Mouse (Mus musculus) T-helper 1 cell (primary cell): Measurements from ENCODE around the gene Mettl9.

Source experiments
- in situ Hi-C: fragments of 300-600 bp; cut with MboI, MseI; formaldehyde crosslinking; loops from one replicate; pipeline ENCODE4 v1.15.1; 2025; ENCODE audit warnings: high pct_unique_total_duplicates

Mettl9 gene

GRCm38 (mm10) chr7:121033856-121034652 is at the start of gene Mettl9:
Mettl9 (plus strand) TSS chr7:121034445.
- in situ Hi-C loops, result loop anchor here (5.0 kb wide), 1 partner anchor 197 kb away; no protein-coding TSS in a partner anchor

- in situ Hi-C loops, result no loop called here
Measured at GRCm38 (mm10) chr7:120991191-120991590, 43.1 kb upstream of the Mettl9 start.

- in situ Hi-C loops, result no loop called here
Measured at GRCm38 (mm10) chr7:120999021-120999530, 35.2 kb upstream of the Mettl9 start.

DNA sequence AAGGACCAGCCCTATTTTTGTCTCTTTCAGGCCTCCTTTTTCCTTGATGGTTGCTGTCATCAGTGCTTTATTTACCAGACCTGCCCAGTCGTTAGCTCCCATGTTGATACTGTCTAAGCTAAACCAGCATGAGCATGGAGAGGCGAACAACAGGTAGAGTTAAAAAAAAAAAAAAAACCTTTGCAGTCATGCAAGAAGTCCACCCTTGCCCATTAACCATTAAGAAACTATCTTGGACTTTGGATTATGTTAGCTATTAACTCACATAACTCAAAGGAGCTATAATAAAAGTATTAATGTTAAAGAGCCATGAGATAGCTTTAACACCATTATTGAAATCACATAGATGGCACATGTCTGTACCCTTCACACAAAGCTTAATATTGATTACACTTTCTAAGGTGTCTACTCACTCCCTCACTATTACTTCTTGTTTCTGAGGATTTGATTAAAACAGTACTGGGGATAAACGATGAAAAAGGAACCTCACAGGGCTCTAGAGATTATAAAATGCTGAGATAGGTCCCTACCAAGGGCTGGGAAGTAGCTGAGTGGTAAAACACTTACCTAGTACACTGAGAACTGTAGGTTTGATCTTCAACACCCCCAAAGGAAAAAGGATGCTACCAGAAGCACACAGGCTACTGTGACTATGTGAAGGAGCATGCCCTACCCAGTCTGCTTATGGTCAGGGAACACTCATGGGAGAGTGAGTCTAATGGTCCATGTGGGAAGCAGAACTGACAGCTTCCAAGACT is 34.0 kb upstream of the Mettl9 start:
- in situ Hi-C loops, result no loop called here

DNA sequence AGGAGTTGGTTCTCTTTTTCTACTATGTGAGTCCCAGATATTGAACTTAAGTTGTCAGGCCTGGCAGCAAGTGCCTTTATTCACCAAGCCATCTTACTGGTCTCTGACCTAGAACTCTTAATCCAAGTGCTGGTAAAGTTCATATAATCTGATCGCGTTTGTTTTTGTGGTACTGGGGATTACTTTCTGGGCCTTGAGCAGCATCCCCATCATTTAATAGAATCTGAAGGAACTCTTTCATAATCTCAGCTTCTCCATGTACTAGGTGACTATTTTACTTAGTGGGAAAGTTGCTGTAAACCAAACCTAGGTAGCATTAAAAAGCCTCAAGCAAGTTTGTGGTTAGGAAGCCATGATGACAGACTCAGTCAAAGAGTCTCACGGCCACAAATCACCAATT is 32.4 kb upstream of the Mettl9 start:
- in situ Hi-C loops, result no loop called here

DNA sequence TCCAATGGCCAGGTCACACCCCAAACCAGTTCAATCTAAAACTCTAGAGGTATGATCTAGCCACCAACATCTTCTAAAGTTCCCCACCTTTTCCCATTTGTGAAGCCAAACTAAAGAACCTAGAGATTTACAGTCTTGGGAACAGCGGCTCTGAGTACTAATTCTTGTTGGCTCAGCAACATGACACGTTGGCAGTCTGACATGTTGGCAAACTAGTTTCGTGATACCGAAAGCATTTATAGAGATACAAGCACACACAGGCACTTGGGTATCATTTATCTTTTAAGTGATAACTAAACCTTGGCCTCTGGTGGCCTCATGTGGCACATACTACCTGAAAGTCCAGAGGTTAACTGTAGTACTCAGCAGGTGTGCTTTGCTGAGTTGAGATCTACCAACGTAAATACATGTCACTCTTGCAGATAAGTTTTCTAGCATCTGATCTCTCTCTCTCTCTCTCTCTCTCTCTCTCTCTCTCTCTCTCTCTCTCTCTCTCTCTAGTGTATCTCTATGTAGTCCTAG is 31.8 kb upstream of the Mettl9 start:
- in situ Hi-C loops, result no loop called here

GRCm38 (mm10) chr7:121003793-121004418 is 30.3 kb upstream of the Mettl9 start:
- in situ Hi-C loops, result no loop called here

DNA sequence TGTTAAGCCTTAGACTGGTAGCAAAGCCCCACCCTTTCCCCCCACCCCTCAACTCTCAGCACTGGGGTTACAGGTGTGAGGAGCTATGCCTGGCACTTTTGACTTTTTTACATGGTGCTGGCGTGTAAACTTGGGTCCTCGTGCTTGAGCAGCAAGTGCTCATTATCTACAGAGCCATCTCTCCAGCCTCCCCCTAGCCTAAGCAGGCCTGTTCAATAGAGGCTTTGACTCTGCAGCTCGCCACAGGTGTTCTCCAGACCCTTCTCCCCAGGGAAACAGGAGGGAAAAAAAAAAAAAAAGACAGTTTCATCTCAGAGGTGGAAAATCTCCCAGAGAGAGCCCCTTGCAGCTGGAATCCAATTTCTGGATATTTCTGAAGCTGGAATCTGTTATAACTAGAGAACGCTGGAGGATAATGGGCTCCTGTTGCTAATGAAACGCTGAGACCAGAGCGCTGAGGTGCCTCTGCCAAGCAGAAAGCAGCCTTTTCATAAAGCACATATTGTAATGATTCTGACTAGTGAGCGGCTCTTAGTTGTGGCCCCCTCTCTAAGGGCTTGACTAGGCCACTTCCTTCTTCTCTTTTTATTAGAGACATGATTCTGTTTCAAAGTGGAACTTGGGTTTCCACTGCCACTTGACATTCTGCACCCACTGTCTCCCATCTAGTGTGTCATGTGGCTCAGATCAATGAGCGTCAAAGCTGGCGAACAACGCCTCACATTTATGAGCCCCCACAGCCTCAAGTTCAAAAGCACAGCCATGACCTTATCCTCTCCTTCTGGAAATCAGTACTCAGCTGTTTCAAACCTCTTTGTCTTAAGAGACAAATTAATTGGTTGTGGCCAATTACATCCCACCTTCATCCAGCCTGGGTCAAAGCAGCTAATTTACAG is 22.2 kb upstream of the Mettl9 start:
- in situ Hi-C loops, result no loop called here

- in situ Hi-C loops, result no loop called here
Measured at GRCm38 (mm10) chr7:121014486-121014885, 19.8 kb upstream of the Mettl9 start.

DNA sequence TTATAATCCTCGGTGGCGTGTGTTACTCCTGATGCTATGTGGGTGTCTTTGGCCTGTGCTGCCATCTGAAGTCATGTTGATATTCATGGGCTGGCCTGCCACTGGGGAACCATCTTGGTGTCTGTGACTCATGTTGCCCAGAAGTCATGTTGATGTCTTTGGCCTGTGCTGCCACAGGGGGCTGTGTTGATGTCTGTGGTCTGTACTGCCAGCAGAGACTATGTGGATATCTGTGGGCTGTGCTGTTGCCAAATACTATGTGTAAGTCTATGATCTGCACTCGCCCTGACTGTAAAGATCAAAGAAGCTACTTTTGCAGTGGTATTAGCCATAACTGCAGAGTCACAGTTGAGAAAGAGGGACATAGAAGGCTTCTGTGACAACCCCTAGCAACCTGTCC is 15.5 kb upstream of the Mettl9 start:
- in situ Hi-C loops, result no loop called here

DNA sequence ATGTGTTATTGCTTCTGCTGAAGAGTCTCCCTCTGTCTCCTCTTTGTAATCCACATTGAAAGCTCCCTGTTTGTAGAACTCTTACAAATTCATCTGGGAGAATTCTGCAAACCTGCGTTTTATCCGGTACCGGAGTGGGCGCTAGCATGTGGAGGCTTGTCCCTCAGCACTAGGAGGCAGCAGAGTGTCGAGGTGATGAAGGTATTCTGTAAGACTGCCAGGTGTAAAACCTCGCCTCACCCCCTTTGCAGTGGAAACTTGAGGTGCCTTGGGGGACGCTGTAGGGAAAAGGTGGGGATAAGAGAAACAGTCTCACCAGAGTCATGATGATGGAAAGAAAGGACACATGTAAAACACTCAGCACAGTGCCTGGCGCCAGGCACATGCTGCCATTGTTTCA is 14.0 kb upstream of the Mettl9 start:
- in situ Hi-C loops, result no loop called here

DNA sequence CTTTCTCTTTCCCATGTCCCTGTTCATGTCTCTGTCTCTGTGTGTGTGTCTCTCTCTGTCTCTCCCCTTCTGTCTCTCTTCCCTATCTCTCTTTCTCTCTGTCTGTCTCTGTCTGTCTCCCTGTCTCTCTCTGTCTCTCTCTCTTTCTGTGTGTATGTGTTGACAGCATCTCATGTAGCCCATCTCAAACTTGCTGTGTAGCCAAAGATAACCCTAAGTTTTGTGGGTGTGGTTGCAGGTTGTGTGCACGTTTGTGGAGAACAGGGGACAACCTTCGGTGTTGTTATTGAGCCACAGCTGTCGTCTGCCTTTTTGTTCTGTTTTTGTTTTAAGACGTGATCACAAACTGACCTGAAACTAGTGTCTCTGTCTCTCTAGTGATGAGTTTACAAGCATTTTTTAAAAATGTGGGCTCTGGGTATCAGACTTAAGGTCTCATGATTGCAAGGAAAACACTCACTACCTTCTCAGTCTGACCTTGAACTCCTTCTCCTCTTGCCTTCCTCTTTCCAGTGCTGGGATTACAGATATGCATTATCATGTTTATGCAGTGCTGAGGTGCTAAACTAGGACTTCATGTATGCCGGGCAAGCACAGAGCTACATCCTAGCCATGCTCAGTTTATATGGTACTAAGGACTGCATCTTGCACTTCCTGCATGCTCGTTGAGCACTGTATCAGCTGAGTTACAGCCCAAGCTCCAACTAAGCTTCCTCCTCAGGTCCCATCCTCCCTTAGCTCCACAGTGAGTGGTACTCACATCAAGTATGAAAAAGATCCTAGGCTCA is 8.8 kb upstream of the Mettl9 start:
- in situ Hi-C loops, result no loop called here

DNA sequence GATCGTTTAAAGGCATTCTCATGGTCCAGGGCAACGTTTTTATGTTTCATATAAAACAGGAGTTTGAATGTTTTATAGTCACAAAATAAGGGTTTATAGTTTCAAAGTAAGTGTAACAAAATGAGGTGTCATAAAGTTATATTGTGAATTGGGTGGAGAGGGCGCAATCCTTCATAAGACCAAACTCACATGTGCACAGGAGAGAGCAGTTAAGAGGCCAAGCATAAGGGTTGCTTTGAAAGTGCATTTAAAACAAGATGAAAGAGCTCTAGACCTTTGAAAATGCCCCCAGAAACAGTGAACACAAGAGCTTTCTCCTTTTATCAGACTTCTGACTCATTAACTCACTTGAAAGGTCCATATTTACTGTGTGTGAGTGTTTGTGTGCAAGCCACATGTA is 7.9 kb upstream of the Mettl9 start:
- in situ Hi-C loops, result no loop called here

DNA sequence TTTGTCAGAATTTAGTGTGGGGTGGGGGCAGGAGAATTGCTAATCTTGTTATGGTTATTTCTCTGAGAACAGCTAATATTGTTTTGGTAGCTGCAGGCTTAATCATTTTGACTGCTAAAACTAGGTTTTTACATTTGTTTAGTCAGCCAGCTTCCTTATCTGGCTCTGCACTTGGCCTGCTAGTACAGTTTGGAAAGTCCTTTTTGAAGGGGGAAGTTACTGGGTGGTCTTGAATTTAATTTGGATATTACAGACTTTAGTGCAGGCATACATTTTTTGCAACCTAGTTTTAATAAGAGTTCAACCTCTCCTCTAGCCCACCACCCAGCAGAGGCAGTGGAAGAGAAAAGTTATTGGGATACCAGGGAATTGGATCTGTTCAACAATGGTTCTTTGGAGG is 4.3 kb upstream of the Mettl9 start:
- in situ Hi-C loops, result loop anchor here (5.0 kb wide), 1 partner anchor 193 kb away; no protein-coding TSS in a partner anchor

DNA sequence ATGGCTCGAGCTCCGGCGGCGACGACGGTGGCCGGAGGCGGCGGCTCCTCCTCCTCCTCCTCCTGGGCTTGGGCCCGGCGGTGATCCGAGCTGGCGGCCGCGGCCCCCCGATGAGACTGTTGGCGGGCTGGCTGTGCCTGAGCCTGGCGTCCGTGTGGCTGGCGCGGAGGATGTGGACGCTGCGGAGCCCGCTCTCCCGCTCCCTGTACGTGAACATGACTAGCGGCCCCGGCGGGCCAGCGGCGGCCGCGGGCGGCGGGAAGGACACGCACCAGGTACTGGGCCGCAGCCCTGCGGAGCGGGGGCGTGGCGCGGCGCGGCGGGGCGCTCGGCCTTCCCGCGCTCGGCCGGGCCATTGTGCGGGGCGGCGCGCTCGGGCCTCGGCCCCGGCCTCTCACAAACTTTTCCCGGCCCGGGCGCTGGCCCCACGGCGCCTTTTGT is 476 bp downstream of the Mettl9 start:
- in situ Hi-C loops, result loop anchor here (5.0 kb wide), 1 partner anchor 197 kb away; no protein-coding TSS in a partner anchor

- in situ Hi-C loops, result no loop called here
Measured at GRCm38 (mm10) chr7:121035161-121035721, 996 bp downstream of the Mettl9 start.

- in situ Hi-C loops, result no loop called here
Measured at GRCm38 (mm10) chr7:121040595-121040994, 6.3 kb downstream of the Mettl9 start.

DNA sequence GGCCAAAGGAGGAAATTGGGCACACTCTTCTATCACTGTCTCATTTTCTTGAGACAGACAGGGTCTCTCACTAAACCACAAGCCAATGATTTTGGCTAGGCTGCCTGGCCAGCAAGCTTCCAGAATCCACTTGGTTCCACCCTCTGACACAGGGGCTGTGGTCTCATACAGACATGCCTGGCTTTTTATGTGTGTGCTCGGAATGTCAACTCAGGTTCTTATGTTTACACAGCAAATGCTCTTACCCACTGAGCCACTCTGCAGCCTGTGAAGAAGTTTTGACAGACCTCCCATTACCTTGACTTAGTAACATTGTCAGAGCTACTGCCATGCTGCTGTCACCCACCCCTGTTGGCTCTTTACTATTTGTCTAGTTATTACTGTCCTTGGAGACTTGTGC is 7.7 kb downstream of the Mettl9 start:
- in situ Hi-C loops, result no loop called here

DNA sequence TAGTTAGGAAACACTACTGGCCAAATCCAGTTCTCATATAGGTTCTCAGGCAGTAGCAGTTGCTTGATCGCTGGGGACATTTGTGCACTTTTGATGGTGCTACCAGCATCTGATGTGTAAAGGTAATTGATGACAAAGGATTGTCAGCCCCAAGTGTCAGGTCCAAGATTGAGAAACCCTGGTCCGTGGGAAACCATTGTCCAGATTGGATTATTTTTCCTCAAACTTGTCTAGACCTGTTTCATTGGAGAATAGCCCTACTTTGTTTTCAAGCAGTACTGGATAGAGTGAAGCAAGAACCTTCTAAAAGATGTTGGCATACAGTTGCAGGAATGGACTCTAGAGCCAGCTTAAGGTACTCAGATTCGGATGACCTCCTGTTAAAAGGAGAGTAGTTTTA is 8.8 kb downstream of the Mettl9 start:
- in situ Hi-C loops, result no loop called here

GRCm38 (mm10) chr7:121043510-121043909 is 9.3 kb downstream of the Mettl9 start:
- in situ Hi-C loops, result no loop called here
